Mouse (Mus musculus) ES-E14 (cell line): ENCODE results near the gene Cct7. TPM values are rescaled to one million over a fixed set of nuclear protein-coding genes. Genes with fewer than 3 reads are reported as not detected.

Source experiments
- DNase-seq: peaks from one replicate; pipeline ENCODE4 v3.0.0-alpha.2; 2013; ENCODE audit warnings: low read depth, low spot score
- H3K27ac ChIP-seq: 2 replicates; pipeline ENCODE4 v1.5.1; 2012; ENCODE audit warnings: low read depth, mild to moderate bottlenecking, low read length, moderate library complexity, mixed read lengths; ENCODE audit not compliant: poor library complexity, insufficient read depth, severe bottlenecking
- H3K36me3 ChIP-seq: 2 replicates; pipeline ENCODE4 v1.6.1; 2012; ENCODE audit warnings: mild to moderate bottlenecking, low read length, moderate library complexity, mixed read lengths; ENCODE audit not compliant: control insufficient read depth, poor library complexity, insufficient read depth, severe bottlenecking
- H3K4me1 ChIP-seq, 2 experiments: fragments of 150-350 bp in 1 of 2; sonication (generic) in 1 of 2; 2 replicates each; pipeline ENCODE4 v1.6.1; 2012; ENCODE audit warnings: low read length in 2 of 2, mild to moderate bottlenecking in 1 of 2, mixed read lengths in 1 of 2; ENCODE audit not compliant: control insufficient read depth in 2 of 2, insufficient read depth in 2 of 2, poor library complexity in 1 of 2
- H3K4me3 ChIP-seq, 2 experiments: fragments of 150-350 bp in 1 of 2; sonication (generic) in 1 of 2; 2 replicates each; pipeline ENCODE4 v1.5.1; 2012; ENCODE audit warnings: low read length in 2 of 2, low read depth in 1 of 2, mild to moderate bottlenecking in 1 of 2, mixed read lengths in 1 of 2; ENCODE audit not compliant: insufficient read depth in 1 of 2, poor library complexity in 1 of 2, severe bottlenecking in 1 of 2
- H3K9ac ChIP-seq: 2 replicates; pipeline ENCODE4 v1.6.1; 2012; ENCODE audit warnings: low read depth, mild to moderate bottlenecking, low read length, mixed read lengths; ENCODE audit not compliant: poor library complexity, insufficient read depth, severe bottlenecking
- H3K9me3 ChIP-seq: fragments of 150-350 bp; sonication (generic); 2 replicates; pipeline ENCODE4 v1.6.1; 2012; ENCODE audit warnings: low read depth, mild to moderate bottlenecking, low read length; ENCODE audit not compliant: control insufficient read depth, insufficient read depth
- CHD2 ChIP-seq: IDR thresholded peaks from 2 replicates; pipeline ENCODE4 v1.6.1; 2014; ENCODE audit warnings: mild to moderate bottlenecking, low read depth, low read length, inconsistent platforms
- HCFC1 ChIP-seq: IDR thresholded peaks from 2 replicates; pipeline ENCODE4 v1.6.1; 2012; ENCODE audit warnings: low read length, inconsistent platforms, borderline replicate concordance; ENCODE audit not compliant: insufficient read depth
- MAFK ChIP-seq: IDR thresholded peaks from 2 replicates; pipeline ENCODE4 v1.6.1; 2014; ENCODE audit warnings: mild to moderate bottlenecking, low read depth, low read length, inconsistent platforms; ENCODE audit not compliant: insufficient read depth
- ZC3H11A ChIP-seq: IDR thresholded peaks from 2 replicates; pipeline ENCODE4 v1.6.1; 2012; ENCODE audit warnings: low read depth, mild to moderate bottlenecking, inconsistent platforms, low read length, borderline replicate concordance
- ZNF384 ChIP-seq: IDR thresholded peaks from 2 replicates; pipeline ENCODE4 v1.6.1; 2012; ENCODE audit warnings: low read depth, low read length, inconsistent platforms
- in situ Hi-C, 2 experiments: fragments of 600-800 bp; cut with MboI; formaldehyde crosslinking; loops; one replicate each; pipeline ENCODE4 v1.15.1; 2025; ENCODE audit warnings: low sequenced_read_pairs in 2 of 2, inconsistent platforms in 1 of 2; ENCODE audit not compliant: unreplicated experiment in 2 of 2
- total RNA-seq: library from RNA; depleted of rRNA; stranded (reverse); fragments of 300-350 nt; gene quantifications from 2 replicates; pipeline ENCODE4 v1.2.3, GENCODE M21; 2012

The Cct7 gene
- total RNA-seq, 1 experiment = 584 TPM

DNA sequence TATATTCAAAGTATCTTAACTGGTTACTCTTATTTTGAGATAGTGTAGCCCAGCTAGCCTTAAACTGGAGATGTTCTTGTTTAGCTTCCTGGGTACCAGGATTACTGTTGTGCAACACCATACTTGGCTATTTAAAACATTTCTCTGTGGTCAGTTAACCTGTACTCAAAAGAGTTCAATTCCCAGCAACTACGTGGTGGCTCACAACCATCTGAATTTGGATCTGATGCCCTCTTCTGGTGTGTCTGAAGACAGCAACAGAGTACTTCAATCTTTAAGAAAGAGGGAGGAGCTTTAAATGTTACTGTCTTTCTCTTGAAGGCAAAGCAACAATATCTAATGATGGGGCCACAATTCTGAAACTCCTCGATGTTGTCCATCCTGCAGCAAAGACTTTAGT lies 8.3 kb downstream of the Cct7 start:
- Histone ChIP-seq H3K27ac (no peak overlapping the region), H3K9me3 (no peaks in the 10 kb centered on the region), H3K4me3 (no peak overlapping the region), H3K9ac (no peak overlapping the region), H3K4me1 (no peaks in the 10 kb centered on the region; a peak in 1 of 4 replicates), H3K36me3 (peaks cover 42% of the 10 kb centered on the region)
- in situ Hi-C loops = no loop called here
- TF ChIP-seq HCFC1 (no peak), MAFK (no peak), ZC3H11A (no peak), CHD2 (no peak), ZNF384 (no peak)
- no peak for DNase-seq

- Histone ChIP-seq H3K4me1 (no peaks in the 10 kb centered on the region), H3K27ac (no peak overlapping the region), H3K4me3 (no peak overlapping the region), H3K36me3 (peaks cover 73% of the 10 kb centered on the region), H3K9me3 (no peaks in the 10 kb centered on the region), H3K9ac (no peak overlapping the region)
- no peak for DNase-seq
- TF ChIP-seq MAFK (no peak), ZC3H11A (no peak), HCFC1 (no peak), ZNF384 (no peak), CHD2 (no peak)
- in situ Hi-C loops = no loop called here
Observed at GRCm38 (mm10) chr6:85465381-85465780, 14.1 kb downstream of the Cct7 start.

GRCm38 (mm10) chr6:85469660-85470430 lies 18.5 kb downstream of the Cct7 start:
- TF ChIP-seq ZNF384 = no peak
- no peak for TF ChIP-seq HCFC1
- TF ChIP-seq ZC3H11A = no peak
- Histone ChIP-seq H3K4me3 (no peak overlapping the region), H3K9me3 (no peaks in the 10 kb centered on the region), H3K36me3 (peaks cover 40% of the 10 kb centered on the region), H3K27ac (no peak overlapping the region), H3K9ac (no peak overlapping the region), H3K4me1 (no peaks in the 10 kb centered on the region)
- DNase-seq = no peak
- in situ Hi-C loops = no loop called here

DNA sequence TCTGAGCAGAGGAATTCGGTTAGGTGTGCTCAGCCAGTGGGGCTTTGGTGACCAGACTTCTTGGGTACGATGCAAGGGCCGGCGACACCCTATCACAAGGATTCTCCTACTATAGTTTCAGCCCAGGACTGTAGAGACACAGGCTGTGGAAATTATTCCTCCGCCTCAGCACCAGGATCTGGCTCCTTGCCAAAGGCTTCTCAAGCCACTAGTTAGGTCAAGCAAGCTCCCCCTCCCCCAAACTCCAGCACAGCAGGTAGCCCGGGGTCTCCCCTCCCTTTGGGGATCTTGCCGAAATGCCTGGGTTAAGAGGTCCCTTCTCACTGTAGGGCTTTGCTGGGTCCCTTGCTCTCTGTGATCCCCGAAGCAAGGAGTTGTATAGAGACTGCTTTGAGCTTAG lies 20.6 kb downstream of the Cct7 start:
- Histone ChIP-seq H3K27ac (no peak overlapping the region), H3K9ac (no peak overlapping the region), H3K9me3 (no peaks in the 10 kb centered on the region), H3K4me1 (peaks cover 4 to 13% of the 10 kb centered on the region in 2 experiments; a peak in 1 of 4 replicates), H3K36me3 (peaks cover 23% of the 10 kb centered on the region), H3K4me3 (no peak overlapping the region)
- in situ Hi-C loops = no loop called here
- no peak for DNase-seq
- TF ChIP-seq CHD2 (no peak), ZC3H11A (no peak), ZNF384 (no peak), HCFC1 (no peak)
